Mouse (Mus musculus) thymus, adult 2 months (tissue): ENCODE results near the gene Cnn2. TPM values are rescaled to one million over a fixed set of nuclear protein-coding genes. Genes with fewer than 3 reads are reported as not detected.

Experiments used
- DNase-seq: peaks from one replicate; pipeline ENCODE4 v3.0.0; 2021
- H3K27ac ChIP-seq: fragments of 200-500 bp; 2 replicates; pipeline ENCODE4 v1.5.1; 2012; ENCODE audit warnings: low read length, control low read depth; ENCODE audit not compliant: control insufficient read depth, insufficient read depth
- H3K27me3 ChIP-seq: fragments of 200-500 bp; 2 replicates; pipeline ENCODE4 v1.6.1; 2012; ENCODE audit warnings: mild to moderate bottlenecking, low read length, moderate library complexity, mixed read lengths; ENCODE audit not compliant: control insufficient read depth, insufficient read depth
- H3K36me3 ChIP-seq: fragments of 200-500 bp; 2 replicates; pipeline ENCODE4 v1.6.1; 2012; ENCODE audit warnings: mild to moderate bottlenecking, low read length, moderate library complexity; ENCODE audit not compliant: control insufficient read depth, insufficient read depth
- H3K4me1 ChIP-seq: fragments of 200-500 bp; replicated peaks from 2 replicates; pipeline ENCODE4 v1.6.1; 2012; ENCODE audit warnings: low read length; ENCODE audit not compliant: control insufficient read depth, insufficient read depth
- H3K4me3 ChIP-seq: fragments of 200-500 bp; 2 replicates; pipeline ENCODE4 v1.5.1; 2012; ENCODE audit warnings: mild to moderate bottlenecking, low read length, control low read depth, moderate library complexity; ENCODE audit not compliant: control insufficient read depth, insufficient read depth
- CTCF ChIP-seq: fragments of 200-500 bp; IDR thresholded peaks from 2 replicates; pipeline ENCODE4 v1.5.1; 2012; ENCODE audit warnings: mild to moderate bottlenecking, control low read depth, low read length, moderate library complexity, borderline replicate concordance; ENCODE audit not compliant: control insufficient read depth, poor library complexity, insufficient read depth; ENCODE audit errors: extremely low read depth
- POLR2A ChIP-seq: fragments of 200-500 bp; IDR thresholded peaks from 2 replicates; pipeline ENCODE4 v1.6.1; 2012; ENCODE audit warnings: mild to moderate bottlenecking, low read length, control low read depth, moderate library complexity; ENCODE audit not compliant: control insufficient read depth, poor library complexity, insufficient read depth; ENCODE audit errors: extremely low read depth
- WGBS: fragments of 180-500 bp; shearing (Covaris S2); methylation state at CpG from one replicate; pipeline ENCODE4 v1.1.7; 2018; 5-methylcytosine and 5-hydroxymethylcytosine counted together
- polyA plus RNA-seq: library from polyadenylated mRNA; depleted of rRNA; stranded (reverse); fragments of >200 nt; gene quantifications from 2 replicates; pipeline ENCODE4 v1.2.3, GENCODE M21; 2012

Cnn2 gene
- polyA plus RNA-seq, 1 experiment: 245 TPM

GRCm38 (mm10) chr10:79947502-79947901 is 40.9 kb upstream of the Cnn2 start:
- Histone ChIP-seq H3K4me1 (no peaks in the 10 kb centered on the region), H3K36me3 (no peaks in the 10 kb centered on the region), H3K27ac (no peak overlapping the region), H3K4me3 (no peak overlapping the region), H3K27me3 (no peaks in the 10 kb centered on the region)
- no peak for DNase-seq
- TF ChIP-seq CTCF (no peak), POLR2A (no peak)
- WGBS: 89% methylated on average over 6 of the region's 6 CpGs

DNA sequence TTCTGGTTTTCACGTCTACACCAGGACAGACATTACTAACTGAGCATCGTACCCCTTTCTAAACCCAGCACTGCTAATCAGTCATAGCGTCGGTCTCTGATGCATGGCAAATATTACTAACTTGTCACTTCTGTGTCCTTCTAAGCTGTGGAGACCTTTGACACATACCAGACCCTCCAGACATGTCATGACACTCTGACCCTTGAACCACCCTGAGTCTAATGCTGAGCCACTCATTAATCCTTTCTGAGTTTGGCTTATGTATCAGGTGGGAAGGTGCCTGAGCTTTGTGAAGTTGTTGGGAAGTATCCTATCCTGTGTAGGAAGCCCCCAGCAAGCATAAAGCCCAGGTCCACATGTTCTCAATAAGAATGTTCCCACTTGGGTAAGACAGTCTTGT is 38.5 kb upstream of the Cnn2 start:
- WGBS: 96% methylated on average over 4 of the region's 4 CpGs
- Histone ChIP-seq H3K4me3 (no peak overlapping the region), H3K27me3 (no peaks in the 10 kb centered on the region), H3K27ac (no peak overlapping the region), H3K36me3 (no peaks in the 10 kb centered on the region), H3K4me1 (no peaks in the 10 kb centered on the region)
- TF ChIP-seq POLR2A: no peak
- no peak for TF ChIP-seq CTCF
- no peak for DNase-seq

- no peaks in the 10 kb centered on the region for H3K27me3 ChIP-seq
- TF ChIP-seq CTCF: no peak
- no peak for TF ChIP-seq POLR2A
- no peaks in the 10 kb centered on the region for H3K4me1 ChIP-seq
- WGBS: 97% methylated on average over 18 of the region's 18 CpGs
- DNase-seq: no peak
- no peak overlapping the region for H3K27ac ChIP-seq
- H3K36me3 ChIP-seq: no peaks in the 10 kb centered on the region
- no peak overlapping the region for H3K4me3 ChIP-seq
Observed at GRCm38 (mm10) chr10:79950661-79951060, 37.7 kb upstream of the Cnn2 start.

DNA sequence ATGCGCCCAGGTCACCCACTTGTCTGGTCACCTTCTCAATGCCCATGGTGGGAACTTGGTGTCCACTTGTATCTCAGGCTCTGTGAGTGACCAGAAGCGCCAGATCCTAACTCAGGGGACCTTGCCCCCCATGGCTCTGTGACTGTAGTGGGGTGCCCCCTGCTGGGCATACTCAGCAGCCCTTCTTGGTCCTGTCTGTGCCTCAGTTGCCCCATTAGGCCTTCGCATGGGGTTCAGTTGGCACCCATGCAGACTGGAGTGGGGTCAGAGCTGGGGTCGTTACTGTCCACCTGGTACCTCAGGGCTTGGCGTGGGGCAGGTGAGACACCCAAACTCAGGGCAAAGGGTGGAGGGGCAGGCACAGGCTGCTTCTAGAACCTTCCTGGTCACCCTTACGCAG is 34.4 kb upstream of the Cnn2 start:
- TF ChIP-seq CTCF: peak; percentile 79
- no peak for TF ChIP-seq POLR2A
- H3K4me3 ChIP-seq: no peak overlapping the region
- no peaks in the 10 kb centered on the region for H3K36me3 ChIP-seq
- DNase-seq: peak; percentile 51
- no peak overlapping the region for H3K27ac ChIP-seq
- peaks cover 2% of the 10 kb centered on the region for H3K4me1 ChIP-seq
- no peaks in the 10 kb centered on the region for H3K27me3 ChIP-seq
- WGBS: 88% methylated on average over 6 of the region's 6 CpGs

GRCm38 (mm10) chr10:79955691-79956090 is 32.7 kb upstream of the Cnn2 start:
- WGBS: 93% methylated on average over 9 of the region's 9 CpGs
- DNase-seq: no peak
- Histone ChIP-seq H3K27ac (no peak overlapping the region), H3K36me3 (no peaks in the 10 kb centered on the region), H3K4me1 (peaks cover 7% of the 10 kb centered on the region), H3K4me3 (no peak overlapping the region), H3K27me3 (no peaks in the 10 kb centered on the region)
- TF ChIP-seq POLR2A: no peak
- no peak for TF ChIP-seq CTCF

DNA sequence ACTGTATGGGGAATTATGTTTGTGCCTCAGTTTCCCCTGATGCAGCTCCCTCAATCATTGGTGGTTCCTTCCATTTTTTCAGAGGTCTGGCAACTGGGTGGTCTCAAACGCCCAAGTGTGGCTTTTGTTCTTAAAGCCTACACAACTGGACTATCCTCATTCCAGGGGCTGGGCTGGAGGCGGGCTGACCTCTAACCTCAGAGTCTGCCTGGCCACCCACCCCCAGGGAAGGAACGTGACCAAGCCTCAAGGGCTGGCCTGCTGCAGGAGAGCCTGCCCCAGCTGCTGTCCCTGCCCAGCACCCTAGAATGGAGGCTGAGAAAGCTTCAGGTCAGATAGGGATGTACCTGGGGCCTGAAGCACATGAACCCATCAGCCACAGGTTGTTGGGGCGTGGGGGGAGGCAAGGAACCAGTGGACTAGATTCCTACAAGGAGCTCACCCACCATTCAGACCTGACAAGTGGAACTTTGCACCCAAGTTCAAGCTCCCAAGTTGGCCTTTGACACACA is 31.7 kb upstream of the Cnn2 start:
- TF ChIP-seq CTCF (no peak), POLR2A (no peak)
- H3K27ac ChIP-seq: no peak overlapping the region
- H3K4me3 ChIP-seq: no peak overlapping the region
- H3K4me1 ChIP-seq: peaks cover 8% of the 10 kb centered on the region
- H3K36me3 ChIP-seq: no peaks in the 10 kb centered on the region
- no peaks in the 10 kb centered on the region for H3K27me3 ChIP-seq
- 83% methylated on average over 4 of the region's 4 CpGs for WGBS
- no peak for DNase-seq
